In genomic region chr10:79533126-79533911, GRCm38 (mm10) we compare ENCODE assay signal across 8 mouse cellular contexts. TPM values are rescaled to one million over a fixed set of nuclear protein-coding genes. Genes with fewer than 3 reads are reported as not detected.
A peak's percentile ranks its signal among the peaks of the same experiment; 100 is the strongest.
DNase-seq lines count a peak whose midpoint lies in the region; ATAC-seq and TF ChIP-seq lines count a peak whose summit lies in the region.

Gene Plpp2, minus strand, starts transcription at chr10:79533796.

- 1% methylated on average over 52 of the region's 52 CpGs for WGBS in forebrain, embryonic 13.5 days
- under 1% methylated on average over 50 of the region's 52 CpGs for WGBS in lung, embryonic 16.5 days

- H3K27ac ChIP-seq in forebrain, embryonic 13.5 days, result no peak within 1 kb of the TSS
- peak within 1 kb of the TSS; percentile 88 for H3K27ac ChIP-seq in lung, embryonic 16.5 days (ENCODE audit: low read length)

- TF ChIP-seq CTCF in G1E (IDR thresholded peaks at IDR 0.05; ENCODE audit: low read depth, low read length), result no peak

- peak within 1 kb of the TSS; percentile 94 for H3K4me2 ChIP-seq in forebrain, embryonic 13.5 days
- peak within 1 kb of the TSS; percentile 97 for H3K4me2 ChIP-seq in lung, embryonic 16.5 days (ENCODE audit: low read depth, low read length)

- peak; percentile 19 for DNase-seq in G1E (ENCODE audit: low spot score)
- peak; percentile 57 for DNase-seq in cerebellum, adult 11 months
- peak; percentile 54 to 66 for DNase-seq in heart, postnatal 36 days
- DNase-seq in layer of hippocampus, adult 11-12 months (ENCODE audit: low spot score), result peak; percentile 71
- DNase-seq in thymus, postnatal 0 days (ENCODE audit: low spot score), result peak; percentile 36

- ATAC-seq in G1E (ENCODE audit: extremely low read depth, insufficient number of reproducible peaks, low FRiP score, poor library complexity, severe bottlenecking), result no peak
- ATAC-seq in forebrain, embryonic 13.5 days, result peak; percentile 73
- peak; percentile 88 for ATAC-seq in lung, embryonic 16.5 days (ENCODE audit: low read depth)
- peak; percentile 49 for ATAC-seq in neutrophil, adult 5-6 weeks (ENCODE audit: extremely low read depth, insufficient number of reproducible peaks, low FRiP score, poor library complexity, severe bottlenecking)

- no peaks in the 10 kb centered on the region for H3K36me3 ChIP-seq in G1E (replicated peaks)
- peaks cover 11% of the 10 kb centered on the region for H3K36me3 ChIP-seq in forebrain, embryonic 13.5 days (ENCODE audit: poor library complexity, severe bottlenecking)
- H3K36me3 ChIP-seq in lung, embryonic 16.5 days (ENCODE audit: control insufficient read depth, insufficient read depth, low read length), result peaks cover 6% of the 10 kb centered on the region; the same call in 1 of the 2 replicates

- intact Hi-C loops in heart, postnatal 36 days (cut with DNase I), result no loop called here

- H3K4me3 ChIP-seq in G1E (ENCODE audit: low read depth, low read length), result peak within 1 kb of the TSS; percentile 64; the same call in 1 of the 2 replicates
- H3K4me3 ChIP-seq in forebrain, embryonic 13.5 days, result peak within 1 kb of the TSS; percentile 56
- peak within 1 kb of the TSS; percentile 74 for H3K4me3 ChIP-seq in lung, embryonic 16.5 days (ENCODE audit: low read length)

- H3K4me1 ChIP-seq in G1E (ENCODE audit: insufficient read depth, low read depth, low read length), result peaks cover 12% of the 10 kb centered on the region
- H3K4me1 ChIP-seq in forebrain, embryonic 13.5 days, result peaks cover 17% of the 10 kb centered on the region
- H3K4me1 ChIP-seq in lung, embryonic 16.5 days (replicated peaks; ENCODE audit: control insufficient read depth, insufficient read depth, low read length), result peaks cover 10% of the 10 kb centered on the region

- peak within 1 kb of the TSS; percentile 65 for H3K9ac ChIP-seq in forebrain, embryonic 13.5 days
- peak within 1 kb of the TSS; percentile 72 for H3K9ac ChIP-seq in lung, embryonic 16.5 days (ENCODE audit: low read length)

- H3K27me3 ChIP-seq in G1E (ENCODE audit: insufficient read depth, low read length), result peaks cover 18% of the 10 kb centered on the region
- H3K27me3 ChIP-seq in forebrain, embryonic 13.5 days, result peaks cover 5% of the 10 kb centered on the region; the same call in 1 of the 2 replicates
- no peaks in the 10 kb centered on the region for H3K27me3 ChIP-seq in lung, embryonic 16.5 days (ENCODE audit: control insufficient read depth, insufficient read depth, low read depth, low read length)

- H3K9me3 ChIP-seq in G1E (replicated peaks), result no peaks in the 10 kb centered on the region
- no peaks in the 10 kb centered on the region for H3K9me3 ChIP-seq in forebrain, embryonic 13.5 days (replicated peaks)
- H3K9me3 ChIP-seq in lung, embryonic 16.5 days (ENCODE audit: control insufficient read depth, low read length), result no peaks in the 10 kb centered on the region

RNA-seq across cellular contexts. Expression of gene Plpp2, which starts in this region (rescaled TPM):
- total RNA-seq in G1E (2014; fragmentation: Nextera tagmentation) (not detected in 2 replicates), G1E (2017) (0.06 TPM in 1 of 2 replicates, not detected in the other)
- polyA plus RNA-seq in G1E (2012), result 0.21 and 0.23 TPM in 2 replicates
- 7.0 and 7.9 TPM in 2 replicates for polyA plus RNA-seq in forebrain, embryonic 13.5 days (2015; fragmentation: Nextera tagmentation; extraction: Ambion mirVana)
- total RNA-seq in heart, postnatal 36 days (2021), result 1 to 10 TPM; 2.2 to 2.7 TPM
- 32.9 and 34.4 TPM in 2 replicates for polyA plus RNA-seq in lung, embryonic 16.5 days (2015; fragmentation: Nextera tagmentation; extraction: Ambion mirVana)
- total RNA-seq in neutrophil, adult 5-6 weeks (2017), result 1.8 and 1.9 TPM in 2 replicates
- polyA plus RNA-seq in thymus, postnatal 0 days (2015; fragmentation: Nextera tagmentation; extraction: Ambion mirVana), result 3.3 and 4.2 TPM in 2 replicates

Comparison
In these comparisons a context has a peak if more than half of its experiments do, and no peak if none do; other contexts are left out.
1. Peak in DNase-seq and H3K4me3 ChIP-seq in G1E; RNA of the gene not detected or under 1 TPM.
2. DNase-seq: peak in every context shown above with its lines; median percentile 71 in layer of hippocampus, adult 11-12 months; 60 in heart, postnatal 36 days; 57 in cerebellum, adult 11 months; 36 in thymus, postnatal 0 days; 19 in G1E.